Mouse (Mus musculus) embryonic facial prominence, embryonic 11.5 days (tissue): ENCODE data around the gene Wwox. TPM values are rescaled to one million over a fixed set of nuclear protein-coding genes. Genes with fewer than 3 reads are reported as not detected.

Experiments
- ATAC-seq: fragments of 200-750 bp; cut with Nextera tagmentation; replicated peaks from 2 replicates; pipeline ENCODE4 v1.8.0; 2017; ENCODE audit warnings: low read depth; ENCODE audit not compliant: insufficient number of reproducible peaks, low FRiP score, low TSS enrichment
- DNase-seq: peaks from one replicate; pipeline ENCODE4 v3.0.0-alpha.2; 2015; ENCODE audit warnings: low spot score
- H3K27ac ChIP-seq: fragments of 300-500 bp; sonication (generic); replicated peaks from 2 replicates; pipeline ENCODE4 v1.5.1; 2014; ENCODE audit warnings: mild to moderate bottlenecking, low read depth, low read length, control low read depth
- H3K27me3 ChIP-seq: fragments of 300-500 bp; sonication (generic); 2 replicates; pipeline ENCODE4 v1.6.1; 2014; ENCODE audit warnings: mild to moderate bottlenecking, low read length, moderate library complexity, mixed read lengths; ENCODE audit not compliant: control insufficient read depth, insufficient read depth
- H3K36me3 ChIP-seq: fragments of 300-500 bp; sonication (generic); replicated peaks from 2 replicates; pipeline ENCODE4 v1.6.1; 2014; ENCODE audit warnings: low read depth, mild to moderate bottlenecking, low read length, moderate library complexity, mixed read lengths; ENCODE audit not compliant: control insufficient read depth, insufficient read depth
- H3K4me1 ChIP-seq: fragments of 300-500 bp; sonication (generic); 2 replicates; pipeline ENCODE4 v1.6.1; 2014; ENCODE audit warnings: low read length, mixed read lengths; ENCODE audit not compliant: control insufficient read depth, insufficient read depth
- H3K4me2 ChIP-seq: fragments of 300-500 bp; sonication (generic); 2 replicates; pipeline ENCODE4 v1.6.1; 2014; ENCODE audit warnings: low read depth, mild to moderate bottlenecking, control low read depth, low read length, moderate library complexity
- H3K4me3 ChIP-seq: fragments of 300-500 bp; sonication (generic); 2 replicates; pipeline ENCODE4 v1.5.1; 2014; ENCODE audit warnings: low read depth, low read length, control low read depth
- H3K9ac ChIP-seq: fragments of 300-500 bp; sonication (generic); replicated peaks from 2 replicates; pipeline ENCODE4 v1.6.1; 2014; ENCODE audit warnings: mild to moderate bottlenecking, control low read depth, low read length
- H3K9me3 ChIP-seq: fragments of 300-500 bp; sonication (generic); replicated peaks from 2 replicates; pipeline ENCODE4 v1.6.1; 2016; ENCODE audit warnings: mild to moderate bottlenecking, low read length, inconsistent platforms, mixed read lengths; ENCODE audit not compliant: control insufficient read depth
- WGBS: fragments of 180-500 bp; shearing (Covaris S2); extraction: QIAGEN DNeasy Blood & Tissue Kit; methylation state at CpG from one replicate; pipeline ENCODE4 v1.1.7; 2014; 5-methylcytosine and 5-hydroxymethylcytosine counted together
- polyA plus RNA-seq: library from polyadenylated mRNA; unstranded; fragments of >200 nt; fragmentation: Nextera tagmentation; extraction: Ambion mirVana; gene quantifications from 2 replicates; pipeline ENCODE4 v1.2.1, GENCODE M21; 2014

Wwox gene
- polyA plus RNA-seq, 1 experiment from 2014 or later, result 7.2 TPM

DNA sequence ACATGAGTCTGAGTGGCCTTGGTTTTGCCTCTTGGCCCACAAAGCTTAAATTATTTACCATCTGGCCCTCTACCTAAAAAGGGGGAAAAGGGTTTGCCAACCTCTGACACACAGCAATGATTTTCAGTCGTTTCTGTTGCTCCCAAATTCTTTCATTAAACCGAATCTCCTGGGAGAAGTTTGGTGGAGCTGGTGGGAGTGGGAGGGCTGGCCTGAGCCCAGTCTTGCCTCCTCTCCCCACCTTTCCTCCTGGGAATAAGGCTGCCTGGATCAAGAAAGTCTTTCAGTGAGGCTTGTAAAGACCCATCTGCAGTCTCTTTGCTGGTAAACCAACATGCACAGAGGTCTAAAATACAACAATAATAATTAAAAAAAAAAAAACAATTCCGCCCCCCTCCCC lies 113.2 kb downstream of the Wwox start:
- Histone ChIP-seq H3K4me2 (no peak overlapping the region), H3K4me3 (no peak overlapping the region), H3K9ac (no peak overlapping the region), H3K4me1 (no peaks in the 10 kb centered on the region), H3K27me3 (no peaks in the 10 kb centered on the region), H3K27ac (no peak overlapping the region), H3K9me3 (no peaks in the 10 kb centered on the region), H3K36me3 (no peaks in the 10 kb centered on the region)
- ATAC-seq (no peak), DNase-seq (no peak)
- 64% methylated on average over 3 of the region's 3 CpGs for WGBS

DNA sequence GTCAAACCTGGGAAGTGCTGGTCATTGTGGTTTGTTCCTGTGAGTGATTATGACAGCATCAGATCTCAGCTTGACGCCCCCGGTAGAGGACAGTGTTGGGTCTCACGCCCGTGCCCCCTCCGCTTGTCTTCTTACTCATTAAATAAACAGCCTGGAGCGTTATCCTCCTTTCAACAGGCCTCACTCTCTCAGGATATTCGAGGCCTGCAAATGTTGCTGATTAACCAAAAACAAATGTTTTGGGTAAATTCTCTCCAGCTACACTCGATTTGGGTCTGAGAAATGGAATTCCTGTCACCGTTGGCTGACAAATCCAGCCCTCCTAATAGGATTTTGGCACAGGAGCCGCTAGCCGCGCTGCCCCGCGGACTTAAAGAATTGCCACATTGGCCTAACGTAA lies 115.5 kb downstream of the Wwox start:
- no peak overlapping the region for H3K4me2 ChIP-seq
- no peaks in the 10 kb centered on the region for H3K4me1 ChIP-seq
- no peaks in the 10 kb centered on the region for H3K27me3 ChIP-seq
- no peak overlapping the region for H3K4me3 ChIP-seq
- no peak for ATAC-seq
- no peaks in the 10 kb centered on the region for H3K9me3 ChIP-seq
- no peak overlapping the region for H3K27ac ChIP-seq
- H3K9ac ChIP-seq, result no peak overlapping the region
- DNase-seq, result peak; percentile 46
- no peaks in the 10 kb centered on the region for H3K36me3 ChIP-seq
- 49% methylated on average over 15 of the region's 15 CpGs for WGBS

DNA sequence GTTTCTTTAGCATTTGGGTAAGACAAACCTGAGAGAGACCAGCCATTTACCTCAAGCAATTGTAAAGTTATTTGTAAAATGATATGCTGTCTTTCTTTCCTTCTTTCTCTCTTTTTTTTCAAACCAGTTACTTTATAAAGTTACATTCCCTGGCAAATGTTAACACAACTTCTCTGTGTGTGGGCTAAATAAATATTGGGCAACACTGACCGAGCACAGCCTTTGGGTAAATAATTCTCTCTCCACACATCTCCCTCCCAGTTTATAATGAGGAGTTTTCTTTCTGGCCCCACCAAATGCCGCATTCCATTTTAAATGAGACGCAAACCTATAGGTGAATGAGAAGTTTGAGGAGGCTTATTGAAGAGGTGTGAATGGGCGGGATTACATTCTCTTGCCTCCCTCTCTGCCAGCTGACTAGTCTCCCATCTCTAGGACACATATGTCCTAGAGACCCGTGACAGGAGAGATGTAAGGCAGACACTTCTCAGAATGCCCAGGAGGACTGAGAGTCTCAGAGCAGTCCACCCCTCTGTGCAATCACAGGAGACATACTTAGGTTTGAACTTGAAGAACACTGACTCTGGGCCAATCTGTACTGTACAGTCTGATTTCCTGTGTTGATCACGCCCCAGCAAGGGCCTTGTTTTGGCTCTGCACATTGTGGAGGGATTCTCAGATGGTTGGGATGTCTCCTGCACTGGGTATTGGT lies 116.2 kb downstream of the Wwox start:
- ATAC-seq, result no peak
- no peak overlapping the region for H3K27ac ChIP-seq
- H3K9me3 ChIP-seq, result no peaks in the 10 kb centered on the region
- no peaks in the 10 kb centered on the region for H3K4me1 ChIP-seq
- no peak for DNase-seq
- H3K4me3 ChIP-seq, result no peak overlapping the region
- no peak overlapping the region for H3K4me2 ChIP-seq
- 75% methylated on average over 6 of the region's 6 CpGs for WGBS
- H3K9ac ChIP-seq, result no peak overlapping the region
- no peaks in the 10 kb centered on the region for H3K36me3 ChIP-seq
- H3K27me3 ChIP-seq, result no peaks in the 10 kb centered on the region

DNA sequence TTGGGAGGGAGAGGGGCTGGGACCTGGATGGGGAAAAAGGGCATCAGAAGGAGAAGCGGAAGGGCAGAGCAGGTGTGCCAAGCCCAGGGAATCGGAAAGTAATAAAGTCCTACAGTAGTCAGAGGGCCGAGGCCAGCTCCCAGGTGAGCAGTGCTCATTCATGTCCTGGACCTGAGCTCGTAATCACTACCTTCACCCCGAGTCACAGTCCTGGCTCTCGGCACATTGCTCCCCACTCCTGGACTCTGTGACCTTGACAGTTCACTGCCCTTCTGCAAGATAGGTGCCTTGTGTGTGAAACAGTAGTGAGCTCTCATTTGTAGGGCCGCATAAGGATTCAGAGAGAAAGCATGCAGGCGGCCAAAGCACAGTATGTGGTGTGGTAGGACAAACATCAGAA lies 121.7 kb downstream of the Wwox start:
- Histone ChIP-seq H3K27me3 (no peaks in the 10 kb centered on the region), H3K27ac (no peak overlapping the region), H3K4me1 (no peaks in the 10 kb centered on the region), H3K36me3 (no peaks in the 10 kb centered on the region), H3K4me2 (no peak overlapping the region), H3K9me3 (no peaks in the 10 kb centered on the region), H3K9ac (no peak overlapping the region), H3K4me3 (no peak overlapping the region)
- DNase-seq (no peak), ATAC-seq (no peak)
- WGBS, result 88% methylated on average over 8 of the region's 8 CpGs

GRCm38 (mm10) chr8:114562486-114562885 lies 123.0 kb downstream of the Wwox start:
- Histone ChIP-seq H3K4me2 (no peak overlapping the region), H3K4me3 (no peak overlapping the region), H3K9ac (no peak overlapping the region), H3K4me1 (no peaks in the 10 kb centered on the region), H3K27me3 (no peaks in the 10 kb centered on the region), H3K27ac (no peak overlapping the region), H3K36me3 (no peaks in the 10 kb centered on the region), H3K9me3 (no peaks in the 10 kb centered on the region)
- WGBS, result 80% methylated on average over 13 of the region's 13 CpGs
- ATAC-seq (no peak), DNase-seq (no peak)

GRCm38 (mm10) chr8:114563361-114563760 lies 123.9 kb downstream of the Wwox start:
- H3K27me3 ChIP-seq, result no peaks in the 10 kb centered on the region
- no peaks in the 10 kb centered on the region for H3K4me1 ChIP-seq
- no peak overlapping the region for H3K4me3 ChIP-seq
- no peak overlapping the region for H3K27ac ChIP-seq
- no peaks in the 10 kb centered on the region for H3K36me3 ChIP-seq
- no peak overlapping the region for H3K9ac ChIP-seq
- no peak overlapping the region for H3K4me2 ChIP-seq
- no peak for DNase-seq
- no peaks in the 10 kb centered on the region for H3K9me3 ChIP-seq
- WGBS, result 85% methylated on average over 7 of the region's 7 CpGs
- ATAC-seq, result no peak

GRCm38 (mm10) chr8:114564036-114564435 lies 124.6 kb downstream of the Wwox start:
- H3K4me2 ChIP-seq, result no peak overlapping the region
- no peak overlapping the region for H3K27ac ChIP-seq
- H3K4me1 ChIP-seq, result no peaks in the 10 kb centered on the region
- no peak overlapping the region for H3K4me3 ChIP-seq
- no peak for ATAC-seq
- no peak overlapping the region for H3K9ac ChIP-seq
- H3K27me3 ChIP-seq, result no peaks in the 10 kb centered on the region
- no peaks in the 10 kb centered on the region for H3K9me3 ChIP-seq
- DNase-seq, result no peak
- no peaks in the 10 kb centered on the region for H3K36me3 ChIP-seq
- WGBS, result 74% methylated on average over 6 of the region's 6 CpGs

DNA sequence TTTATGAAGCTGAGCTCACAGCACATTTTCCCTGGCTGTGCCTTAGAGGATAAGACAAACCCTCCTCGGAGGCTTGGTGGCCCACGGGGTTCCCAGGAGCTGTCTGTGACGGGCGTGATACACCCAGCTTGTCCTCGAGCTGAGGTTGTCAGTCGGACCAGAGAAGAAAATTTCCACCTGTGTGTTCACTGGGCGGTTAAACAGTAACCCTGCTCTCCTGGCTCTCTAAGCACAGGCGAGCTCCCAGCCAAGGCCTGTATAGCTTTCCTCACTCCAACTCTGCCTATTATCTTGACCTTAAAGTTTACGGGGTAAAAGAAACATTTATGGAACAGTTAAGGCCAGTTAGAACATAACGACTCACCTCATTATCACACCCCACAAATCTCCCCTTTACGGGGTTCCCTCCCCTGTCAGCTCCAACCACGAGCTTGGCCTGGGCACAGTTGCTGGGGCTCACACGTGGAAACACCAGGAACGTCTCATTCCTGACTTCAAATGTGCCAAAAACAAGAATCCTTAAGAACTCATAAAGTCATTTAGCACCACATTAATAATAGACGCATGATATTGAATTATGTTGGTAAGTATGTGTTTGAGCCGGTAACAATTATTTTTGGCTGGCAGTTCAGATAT lies 129.2 kb downstream of the Wwox start:
- Histone ChIP-seq H3K4me1 (no peaks in the 10 kb centered on the region), H3K27ac (no peak overlapping the region), H3K4me2 (no peak overlapping the region), H3K36me3 (no peaks in the 10 kb centered on the region), H3K27me3 (no peaks in the 10 kb centered on the region), H3K4me3 (no peak overlapping the region), H3K9ac (no peak overlapping the region), H3K9me3 (no peaks in the 10 kb centered on the region)
- 87% methylated on average over 16 of the region's 16 CpGs for WGBS
- ATAC-seq (0 out of 2 replicates have a peak, but pooled peaks have one; percentile 29), DNase-seq (no peak)
